Mouse (Mus musculus): Measurements from ENCODE around the gene 4931422A03Rik. TPM values are rescaled to one million over a fixed set of nuclear protein-coding genes. Genes with fewer than 3 reads are reported as not detected.

4931422A03Rik gene
- polyA plus RNA-seq, 1 experiment from 2014 or later: 3.2 TPM

DNA sequence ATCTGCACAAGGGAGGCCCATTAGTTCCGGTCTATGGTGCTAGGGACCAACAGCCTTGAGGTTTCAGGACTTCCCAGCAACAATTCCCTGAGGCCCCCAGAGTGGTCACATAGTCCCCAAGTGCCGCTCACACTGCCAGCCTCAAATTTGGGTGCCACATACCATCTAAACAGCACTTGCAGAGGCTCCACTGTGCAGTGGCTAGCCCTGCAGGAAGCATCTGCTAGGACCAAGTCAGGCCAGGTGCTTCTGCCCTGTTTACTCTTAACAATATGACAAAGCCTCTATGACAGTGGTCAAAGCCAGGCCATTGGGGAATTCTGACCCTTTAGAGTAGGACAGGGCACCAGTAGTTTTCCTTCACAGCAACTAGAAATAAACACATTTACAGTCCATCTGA lies 91.5 kb downstream of the 4931422A03Rik start:
- Histone ChIP-seq H3K9ac (replicated peaks; ENCODE audit: low read depth, low read length) (no peak overlapping the region), H3K27me3 (replicated peaks; ENCODE audit: control insufficient read depth, insufficient read depth, low read length) (no peaks in the 10 kb centered on the region), H3K27ac (ENCODE audit: low read length) (no peak overlapping the region), H3K9me3 (ENCODE audit: control insufficient read depth, low read length) (no peaks in the 10 kb centered on the region), H3K4me1 (replicated peaks; ENCODE audit: control insufficient read depth, insufficient read depth, low read length) (no peaks in the 10 kb centered on the region), H3K4me3 (replicated peaks; ENCODE audit: low read length) (no peak overlapping the region), H3K36me3 (ENCODE audit: control insufficient read depth, insufficient read depth) (no peaks in the 10 kb centered on the region), H3K4me2 (ENCODE audit: low read length) (no peak overlapping the region)
- ATAC-seq: no peak
- 79% methylated on average over 2 of the region's 2 CpGs for WGBS

DNA sequence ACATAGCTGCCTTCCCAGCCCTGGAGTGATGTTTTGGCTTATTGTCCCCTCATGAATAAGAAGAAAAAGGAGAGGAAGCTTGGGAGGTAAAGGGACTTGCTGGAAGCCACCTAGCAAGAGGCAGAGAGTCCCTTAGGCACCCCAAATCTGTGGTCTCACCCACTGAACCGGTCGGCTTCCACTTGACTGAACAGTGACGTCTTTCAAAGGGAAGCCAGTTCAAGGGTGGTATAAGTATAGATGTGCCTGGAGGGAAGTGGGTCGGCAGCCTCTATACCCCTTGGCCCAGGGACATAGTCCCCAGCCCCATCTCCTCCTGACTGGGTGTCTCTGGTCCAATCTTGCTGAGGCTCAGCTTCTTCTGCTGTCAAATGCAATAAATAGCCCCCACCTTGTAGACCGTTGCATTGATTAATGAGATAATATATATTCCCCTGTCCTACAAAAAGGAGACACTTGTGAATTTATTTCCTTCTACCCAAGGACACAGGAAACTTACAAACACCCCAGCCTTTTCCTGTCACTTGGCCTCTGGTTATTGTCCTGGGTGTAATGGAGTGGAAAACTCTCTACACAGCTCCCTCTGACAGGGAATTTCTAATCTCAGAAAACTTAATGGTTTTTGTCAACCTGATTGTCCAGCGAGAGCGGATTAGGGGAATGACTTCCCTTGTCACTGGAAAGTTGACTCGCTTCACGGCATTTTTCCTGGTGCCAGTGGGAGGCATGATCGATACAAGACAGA lies 92.3 kb downstream of the 4931422A03Rik start:
- no peak overlapping the region for H3K27ac ChIP-seq (ENCODE audit: low read length)
- H3K9me3 ChIP-seq (ENCODE audit: control insufficient read depth, low read length): no peaks in the 10 kb centered on the region
- no peaks in the 10 kb centered on the region for H3K36me3 ChIP-seq (ENCODE audit: control insufficient read depth, insufficient read depth)
- H3K4me2 ChIP-seq (ENCODE audit: low read length): no peak overlapping the region
- no peak overlapping the region for H3K9ac ChIP-seq (replicated peaks; ENCODE audit: low read depth, low read length)
- WGBS: 39% methylated on average over 10 of the region's 10 CpGs
- no peak overlapping the region for H3K4me3 ChIP-seq (replicated peaks; ENCODE audit: low read length)
- no peak for ATAC-seq
- H3K27me3 ChIP-seq (replicated peaks; ENCODE audit: control insufficient read depth, insufficient read depth, low read length): no peaks in the 10 kb centered on the region
- no peaks in the 10 kb centered on the region for H3K4me1 ChIP-seq (replicated peaks; ENCODE audit: control insufficient read depth, insufficient read depth, low read length)

DNA sequence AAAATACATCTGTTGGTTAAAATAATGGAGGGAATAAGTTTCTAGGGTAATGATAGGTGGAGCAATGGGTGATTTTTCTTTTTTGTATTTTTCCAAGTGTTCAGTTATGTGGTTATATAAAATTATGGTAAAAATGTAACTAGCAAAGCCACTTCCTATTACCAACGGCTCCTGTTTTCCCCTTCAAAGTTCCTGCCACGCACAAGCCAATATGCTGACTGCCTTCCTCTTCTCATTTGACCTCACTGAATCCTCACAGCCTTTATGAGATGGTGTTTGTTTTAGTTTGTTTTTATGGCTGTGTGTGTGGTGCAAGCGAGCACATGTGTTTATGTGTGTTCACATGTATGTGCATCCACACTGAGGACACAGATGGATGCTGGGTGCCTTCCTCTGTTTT lies 93.5 kb downstream of the 4931422A03Rik start:
- H3K4me3 ChIP-seq (replicated peaks; ENCODE audit: low read length): no peak overlapping the region
- no peaks in the 10 kb centered on the region for H3K9me3 ChIP-seq (ENCODE audit: control insufficient read depth, low read length)
- no peak overlapping the region for H3K27ac ChIP-seq (ENCODE audit: low read length)
- no peak for ATAC-seq
- WGBS: 95% methylated on average over 3 of the region's 3 CpGs
- H3K4me1 ChIP-seq (replicated peaks; ENCODE audit: control insufficient read depth, insufficient read depth, low read length): peaks cover 11% of the 10 kb centered on the region
- no peaks in the 10 kb centered on the region for H3K27me3 ChIP-seq (replicated peaks; ENCODE audit: control insufficient read depth, insufficient read depth, low read length)
- H3K36me3 ChIP-seq (ENCODE audit: control insufficient read depth, insufficient read depth): no peaks in the 10 kb centered on the region
- no peak overlapping the region for H3K9ac ChIP-seq (replicated peaks; ENCODE audit: low read depth, low read length)
- H3K4me2 ChIP-seq (ENCODE audit: low read length): no peak overlapping the region

DNA sequence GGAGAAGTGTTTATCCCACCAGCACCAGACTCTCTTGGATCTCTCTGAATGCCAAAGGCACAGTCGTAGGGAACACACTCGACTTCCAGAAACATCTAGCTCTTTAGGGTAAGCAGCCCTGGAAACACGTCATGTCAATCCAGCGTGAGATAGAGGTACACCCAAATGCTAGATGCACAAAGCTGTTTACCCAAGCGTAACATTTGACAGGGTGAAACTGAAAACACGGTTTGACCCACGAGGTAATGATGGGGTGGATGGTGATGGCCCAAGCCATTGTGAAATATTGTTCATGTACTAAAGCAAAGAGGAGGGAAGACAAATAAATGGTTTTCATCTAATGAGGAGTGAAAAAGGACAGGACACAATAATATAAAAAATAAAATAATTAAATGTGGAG lies 93.9 kb downstream of the 4931422A03Rik start:
- peaks cover 11% of the 10 kb centered on the region for H3K4me1 ChIP-seq (replicated peaks; ENCODE audit: control insufficient read depth, insufficient read depth, low read length)
- WGBS: 22% methylated on average over 7 of the region's 7 CpGs
- no peak overlapping the region for H3K27ac ChIP-seq (ENCODE audit: low read length)
- H3K4me3 ChIP-seq (replicated peaks; ENCODE audit: low read length): no peak overlapping the region
- H3K4me2 ChIP-seq (ENCODE audit: low read length): no peak overlapping the region
- no peak for ATAC-seq
- H3K9me3 ChIP-seq (ENCODE audit: control insufficient read depth, low read length): no peaks in the 10 kb centered on the region
- no peaks in the 10 kb centered on the region for H3K27me3 ChIP-seq (replicated peaks; ENCODE audit: control insufficient read depth, insufficient read depth, low read length)
- no peaks in the 10 kb centered on the region for H3K36me3 ChIP-seq (ENCODE audit: control insufficient read depth, insufficient read depth)
- no peak overlapping the region for H3K9ac ChIP-seq (replicated peaks; ENCODE audit: low read depth, low read length)

DNA sequence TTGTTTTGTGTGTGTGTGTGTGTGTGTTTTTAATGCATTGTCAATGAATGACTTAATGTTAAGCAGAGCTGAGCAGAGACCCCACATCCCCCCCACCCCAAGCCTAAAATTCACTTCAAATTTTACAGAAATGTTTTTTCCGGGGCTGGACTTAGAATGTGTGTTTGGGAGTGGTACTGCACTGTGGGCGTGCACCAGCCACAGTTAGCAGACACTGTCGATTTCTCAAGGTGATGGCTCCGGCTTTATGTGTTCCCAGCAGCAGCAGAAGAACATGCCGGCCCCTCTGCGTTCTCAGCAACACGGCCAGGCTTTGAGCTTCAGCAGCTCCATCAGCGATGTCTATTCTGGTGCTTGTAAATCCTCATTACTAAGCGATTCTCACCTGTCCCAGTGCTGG lies 95.7 kb downstream of the 4931422A03Rik start:
- H3K4me2 ChIP-seq (ENCODE audit: low read length): no peak overlapping the region
- no peak for ATAC-seq

DNA sequence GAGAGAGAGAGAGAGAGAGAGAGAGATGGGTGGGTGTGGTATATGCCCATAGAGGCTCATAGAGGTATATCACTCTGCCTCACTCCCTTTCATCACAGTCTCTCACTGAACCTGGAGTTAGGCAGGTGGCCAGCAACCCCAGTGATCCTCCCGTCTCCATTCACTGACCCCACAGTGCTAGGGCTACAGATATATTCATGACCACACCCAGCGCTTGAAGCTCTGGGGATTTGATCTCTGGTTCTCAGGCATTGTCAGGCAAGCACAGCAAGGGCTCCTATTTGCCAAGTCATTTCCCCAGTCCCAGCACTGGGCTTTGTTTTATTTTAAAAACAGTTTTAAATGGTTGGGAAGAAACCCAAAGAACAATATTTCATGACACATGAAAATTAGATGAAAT lies 96.1 kb downstream of the 4931422A03Rik start:
- WGBS: 47% methylated on average over 2 of the region's 2 CpGs
- ATAC-seq: no peak
- H3K4me3 ChIP-seq (replicated peaks; ENCODE audit: low read length): no peak overlapping the region

More for the DNA sequence above, 95.7 kb downstream of the 4931422A03Rik start:
- peaks cover 12% of the 10 kb centered on the region for H3K4me1 ChIP-seq (replicated peaks; ENCODE audit: control insufficient read depth, insufficient read depth, low read length)
- no peak overlapping the region for H3K27ac ChIP-seq (ENCODE audit: low read length)
- no peaks in the 10 kb centered on the region for H3K9me3 ChIP-seq (ENCODE audit: control insufficient read depth, low read length)
- H3K9ac ChIP-seq (replicated peaks; ENCODE audit: low read depth, low read length): no peak overlapping the region
- no peaks in the 10 kb centered on the region for H3K36me3 ChIP-seq (ENCODE audit: control insufficient read depth, insufficient read depth)
- no peak overlapping the region for H3K4me3 ChIP-seq (replicated peaks; ENCODE audit: low read length)
- no peaks in the 10 kb centered on the region for H3K27me3 ChIP-seq (replicated peaks; ENCODE audit: control insufficient read depth, insufficient read depth, low read length)
- 82% methylated on average over 9 of the region's 9 CpGs for WGBS

DNA sequence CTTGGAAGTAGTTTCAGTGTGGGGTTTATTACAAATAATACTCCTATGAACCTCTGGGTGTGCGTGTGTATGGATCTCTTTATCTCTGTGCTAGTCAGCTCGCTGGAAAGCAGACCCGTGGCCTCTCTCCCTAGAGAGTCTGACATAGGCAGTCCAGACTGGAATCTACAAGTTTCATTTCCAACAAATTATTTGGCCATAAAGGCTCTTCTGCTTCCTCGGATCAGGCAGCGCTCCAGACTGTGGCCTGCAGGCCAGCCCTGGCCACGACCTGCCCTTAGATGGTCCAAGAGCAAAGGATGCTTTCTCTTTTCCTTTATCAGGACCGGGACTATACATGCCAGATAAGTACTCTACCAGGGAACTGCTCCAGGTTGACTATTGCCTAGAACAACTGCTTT lies 96.7 kb downstream of the 4931422A03Rik start:
- Histone ChIP-seq H3K9ac (replicated peaks; ENCODE audit: low read depth, low read length) (no peak overlapping the region), H3K36me3 (ENCODE audit: control insufficient read depth, insufficient read depth) (no peaks in the 10 kb centered on the region), H3K4me3 (replicated peaks; ENCODE audit: low read length) (no peak overlapping the region), H3K4me1 (replicated peaks; ENCODE audit: control insufficient read depth, insufficient read depth, low read length) (peaks cover 13% of the 10 kb centered on the region), H3K27me3 (replicated peaks; ENCODE audit: control insufficient read depth, insufficient read depth, low read length) (no peaks in the 10 kb centered on the region), H3K9me3 (ENCODE audit: control insufficient read depth, low read length) (no peaks in the 10 kb centered on the region), H3K27ac (ENCODE audit: low read length) (no peak overlapping the region), H3K4me2 (ENCODE audit: low read length) (no peak overlapping the region)
- 73% methylated on average over 7 of the region's 7 CpGs for WGBS
- no peak for ATAC-seq

More for the DNA sequence above, 96.1 kb downstream of the 4931422A03Rik start:
- Histone ChIP-seq H3K4me1 (replicated peaks; ENCODE audit: control insufficient read depth, insufficient read depth, low read length) (peaks cover 13% of the 10 kb centered on the region), H3K27ac (ENCODE audit: low read length) (no peak overlapping the region), H3K4me2 (ENCODE audit: low read length) (no peak overlapping the region), H3K36me3 (ENCODE audit: control insufficient read depth, insufficient read depth) (no peaks in the 10 kb centered on the region), H3K9me3 (ENCODE audit: control insufficient read depth, low read length) (no peaks in the 10 kb centered on the region), H3K9ac (replicated peaks; ENCODE audit: low read depth, low read length) (no peak overlapping the region), H3K27me3 (replicated peaks; ENCODE audit: control insufficient read depth, insufficient read depth, low read length) (no peaks in the 10 kb centered on the region)

DNA sequence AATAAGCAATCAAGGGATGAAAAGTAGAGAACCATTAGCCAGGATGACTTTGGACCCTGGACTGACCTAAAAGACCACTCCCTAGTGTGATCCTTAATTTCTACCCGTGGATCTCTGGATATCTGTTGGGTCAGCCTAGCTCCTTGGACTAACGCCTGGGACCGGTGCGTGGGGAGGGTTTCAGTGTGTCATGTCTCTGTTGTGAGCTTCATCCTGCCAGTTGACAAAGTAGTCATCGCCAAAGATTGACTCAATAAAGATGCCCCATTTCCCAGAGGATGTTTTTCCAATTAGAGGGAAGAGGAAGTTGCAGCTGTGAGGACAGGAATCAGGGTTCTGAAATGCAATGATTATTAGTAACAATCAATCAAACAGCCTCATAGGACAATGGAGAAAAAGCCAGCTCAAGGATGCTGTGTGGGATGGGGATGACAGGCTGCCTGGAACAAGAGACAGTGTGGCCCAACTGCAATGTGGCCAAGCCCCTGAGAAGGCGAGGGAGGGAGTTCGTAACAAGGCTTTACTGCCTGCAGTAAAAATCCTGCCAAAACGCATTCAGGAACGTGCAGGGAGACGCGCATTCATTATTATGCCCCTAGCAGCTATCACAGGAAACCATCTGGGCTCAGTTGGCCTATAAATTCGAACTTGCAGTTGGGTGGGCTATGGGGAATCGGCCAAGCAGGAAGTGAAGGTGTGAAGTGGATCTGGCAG lies 97.7 kb downstream of the 4931422A03Rik start:
- H3K4me1 ChIP-seq (replicated peaks; ENCODE audit: control insufficient read depth, insufficient read depth, low read length): peaks cover 13% of the 10 kb centered on the region

DNA sequence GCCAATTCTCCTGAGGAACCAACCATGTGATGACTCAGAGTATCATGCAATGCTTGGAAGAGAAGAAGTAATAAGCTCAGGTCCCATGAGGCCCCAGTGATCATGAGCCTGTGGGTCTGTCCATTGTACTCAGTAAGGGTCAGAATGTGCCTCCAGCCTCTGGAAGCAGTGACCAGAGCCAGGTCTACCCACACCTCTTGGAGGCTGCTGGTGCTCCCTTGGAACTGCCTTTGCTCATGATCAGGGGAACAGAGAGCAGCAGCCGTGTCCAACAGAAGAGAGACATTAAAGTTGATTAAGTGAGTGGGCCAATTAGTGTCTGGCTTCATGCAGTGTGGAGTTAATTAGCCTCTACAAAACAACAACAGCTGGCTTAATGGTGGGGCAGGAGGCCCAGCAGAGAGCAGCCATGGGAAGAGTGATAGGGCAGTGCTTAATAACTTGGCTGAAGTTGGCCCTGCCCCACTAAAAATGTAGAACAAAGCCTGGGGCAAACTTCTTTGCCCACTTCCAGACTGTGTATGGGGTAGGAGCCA lies 100.5 kb downstream of the 4931422A03Rik start:
- H3K4me3 ChIP-seq (replicated peaks; ENCODE audit: low read length): no peak overlapping the region
- no peak overlapping the region for H3K9ac ChIP-seq (replicated peaks; ENCODE audit: low read depth, low read length)
- peak; percentile 73 for ATAC-seq
- no peak overlapping the region for H3K27ac ChIP-seq (ENCODE audit: low read length)
- WGBS: 5% methylated on average over 1 of the region's 1 CpGs
- no peaks in the 10 kb centered on the region for H3K9me3 ChIP-seq (ENCODE audit: control insufficient read depth, low read length)
- H3K36me3 ChIP-seq (ENCODE audit: control insufficient read depth, insufficient read depth): no peaks in the 10 kb centered on the region
- no peak overlapping the region for H3K4me2 ChIP-seq (ENCODE audit: low read length)
- H3K4me1 ChIP-seq (replicated peaks; ENCODE audit: control insufficient read depth, insufficient read depth, low read length): peaks cover 13% of the 10 kb centered on the region
- H3K27me3 ChIP-seq (replicated peaks; ENCODE audit: control insufficient read depth, insufficient read depth, low read length): no peaks in the 10 kb centered on the region

More for the DNA sequence above, 97.7 kb downstream of the 4931422A03Rik start:
- Histone ChIP-seq H3K27me3 (replicated peaks; ENCODE audit: control insufficient read depth, insufficient read depth, low read length) (no peaks in the 10 kb centered on the region), H3K9me3 (ENCODE audit: control insufficient read depth, low read length) (no peaks in the 10 kb centered on the region), H3K9ac (replicated peaks; ENCODE audit: low read depth, low read length) (no peak overlapping the region), H3K27ac (ENCODE audit: low read length) (no peak overlapping the region; the same call in 1 of the 2 replicates), H3K4me3 (replicated peaks; ENCODE audit: low read length) (no peak overlapping the region), H3K4me2 (ENCODE audit: low read length) (no peak overlapping the region), H3K36me3 (ENCODE audit: control insufficient read depth, insufficient read depth) (no peaks in the 10 kb centered on the region)
- peak; percentile 72 for ATAC-seq
- 41% methylated on average over 13 of the region's 13 CpGs for WGBS

Measured in forebrain, embryonic 16.5 days (tissue).